Mouse (Mus musculus) myocyte (in vitro differentiated cells): ENCODE data around the gene Ruvbl2.

Source experiments
- CEBPB ChIP-seq: IDR thresholded peaks from 2 replicates; pipeline ENCODE4 v1.6.1; 2011; ENCODE audit warnings: mild to moderate bottlenecking, moderate library complexity; ENCODE audit not compliant: poor library complexity, insufficient read depth, severe bottlenecking
- E2F4 ChIP-seq: IDR thresholded peaks from one replicate; pipeline ENCODE4 v1.6.1; 2011; ENCODE audit warnings: mild to moderate bottlenecking, control low read depth, moderate library complexity; ENCODE audit not compliant: insufficient read depth
- MAX ChIP-seq: IDR thresholded peaks from one replicate; pipeline ENCODE4 v1.6.1; 2011; ENCODE audit warnings: low read depth, mild to moderate bottlenecking, control low read depth
- MYOD1 ChIP-seq, 3 experiments: IDR thresholded peaks; one replicate each; pipeline ENCODE4 v1.6.1; 2011; ENCODE audit warnings: control low read depth in 2 of 3, low read depth in 2 of 3, mild to moderate bottlenecking in 2 of 3, moderate library complexity in 1 of 3; ENCODE audit not compliant: insufficient read length in 2 of 3, control insufficient read depth in 1 of 3
- MYOG ChIP-seq, 3 experiments: IDR thresholded peaks; one replicate each; pipeline ENCODE4 v1.6.1; 2011; ENCODE audit warnings: control low read depth in 2 of 3, low read depth in 2 of 3, mild to moderate bottlenecking in 2 of 3; ENCODE audit not compliant: insufficient read length in 2 of 3, control insufficient read depth in 1 of 3, insufficient read depth in 1 of 3
- POLR2A ChIP-seq: IDR thresholded peaks from one replicate; pipeline ENCODE4 v1.6.1; 2011; ENCODE audit warnings: low read depth, mild to moderate bottlenecking, control low read depth, moderate library complexity; ENCODE audit not compliant: insufficient read length
- POLR2AphosphoS2 ChIP-seq: IDR thresholded peaks from one replicate; pipeline ENCODE4 v1.6.1; 2011; ENCODE audit warnings: low read depth, control low read depth; ENCODE audit not compliant: insufficient read length
- TCF12 ChIP-seq: IDR thresholded peaks from one replicate; pipeline ENCODE4 v1.6.1; 2011; ENCODE audit warnings: mild to moderate bottlenecking, control low read depth; ENCODE audit not compliant: poor library complexity, insufficient read depth, severe bottlenecking
- USF1 ChIP-seq: IDR thresholded peaks from one replicate; pipeline ENCODE4 v1.6.1; 2011; ENCODE audit warnings: low read depth, mild to moderate bottlenecking, control low read depth, moderate library complexity

GRCm38 (mm10) chr7:45419859-45420614 lies 17.9 kb downstream of the Ruvbl2 start:
- TF ChIP-seq POLR2A (no peak), TCF12 (no peak), POLR2AphosphoS2 (no peak), MAX (no peak), CEBPB (no peak), MYOG (IDR thresholded peaks at IDR 0.05; ENCODE audit: control insufficient read depth in 1 of 3, insufficient read depth in 1 of 3, insufficient read length in 2 of 3, low read depth in 2 of 3) (no peak), MYOD1 (IDR thresholded peaks at IDR 0.05; ENCODE audit: control insufficient read depth in 1 of 3, insufficient read length in 2 of 3, low read depth in 2 of 3) (no peak), USF1 (no peak), E2F4 (no peak)
